ENCODE assay signal across 12 mouse cellular contexts in genomic region chr13:72365534-72366271, GRCm38 (mm10).
DNase-seq lines count a peak whose midpoint lies in the region; ATAC-seq and TF ChIP-seq lines count a peak whose summit lies in the region.
"Had no signal": no experiment of that assay in that cellular context is flagged by ENCODE, and none has a peak within 500 bp of the region (broad histone marks: within the 10 kb centered on the region; RNA-seq: fewer than 3 reads in every experiment).

No protein-coding gene starts in this region.

- no peaks in the 10 kb centered on the region for H3K36me3 ChIP-seq in kidney, postnatal 0 days (ENCODE audit: insufficient read depth, low read length)
- no peaks in the 10 kb centered on the region for H3K36me3 ChIP-seq in embryonic facial prominence, embryonic 14.5 days (ENCODE audit: control insufficient read depth, insufficient read depth, low read length)
- H3K36me3 ChIP-seq in hindbrain, embryonic 13.5 days, result no peaks in the 10 kb centered on the region
- no peaks in the 10 kb centered on the region for H3K36me3 ChIP-seq in midbrain, postnatal 0 days (ENCODE audit: insufficient read depth, low read length)
- H3K36me3 ChIP-seq: G1E had no signal

- no peak overlapping the region for H3K4me3 ChIP-seq in kidney, postnatal 0 days (replicated peaks; ENCODE audit: low read depth, low read length)
- no peak overlapping the region for H3K4me3 ChIP-seq in embryonic facial prominence, embryonic 14.5 days (ENCODE audit: low read depth, low read length)
- H3K4me3 ChIP-seq in hindbrain, embryonic 13.5 days, result peak overlapping the region; percentile 11
- no peak overlapping the region; the same call in 1 of the 2 replicates for H3K4me3 ChIP-seq in midbrain, postnatal 0 days (ENCODE audit: low read depth, low read length)

- peak overlapping the region; percentile 40 for H3K4me2 ChIP-seq in kidney, postnatal 0 days (ENCODE audit: low read length)
- peak overlapping the region; percentile 43 for H3K4me2 ChIP-seq in embryonic facial prominence, embryonic 14.5 days (ENCODE audit: low read depth, low read length)
- H3K4me2 ChIP-seq in hindbrain, embryonic 13.5 days, result peak overlapping the region; percentile 49
- H3K4me2 ChIP-seq in midbrain, postnatal 0 days (ENCODE audit: low read depth, low read length, poor library complexity, severe bottlenecking), result peak overlapping the region; percentile 48

- H3K4me1 ChIP-seq in kidney, postnatal 0 days (replicated peaks; ENCODE audit: insufficient read depth, low read length), result no peaks in the 10 kb centered on the region
- peaks cover 8% of the 10 kb centered on the region; the same call in 1 of the 2 replicates for H3K4me1 ChIP-seq in embryonic facial prominence, embryonic 14.5 days (ENCODE audit: control insufficient read depth, insufficient read depth, low read length)
- peaks cover 15% of the 10 kb centered on the region for H3K4me1 ChIP-seq in hindbrain, embryonic 13.5 days (replicated peaks)
- H3K4me1 ChIP-seq in midbrain, postnatal 0 days (ENCODE audit: insufficient read depth, low read length), result peaks cover 5% of the 10 kb centered on the region

- 4% methylated on average over 24 of the region's 24 CpGs for WGBS in kidney, postnatal 0 days
- WGBS in embryonic facial prominence, embryonic 14.5 days, result 13% methylated on average over 22 of the region's 24 CpGs
- 11% methylated on average over 24 of the region's 24 CpGs for WGBS in hindbrain, embryonic 13.5 days
- WGBS in midbrain, postnatal 0 days, result 19% methylated on average over 24 of the region's 24 CpGs

- H3K9me3 ChIP-seq in kidney, postnatal 0 days (replicated peaks; ENCODE audit: low read length), result no peaks in the 10 kb centered on the region
- H3K9me3 ChIP-seq in embryonic facial prominence, embryonic 14.5 days (ENCODE audit: control insufficient read depth, low read length), result no peaks in the 10 kb centered on the region
- H3K9me3 ChIP-seq in hindbrain, embryonic 13.5 days, result no peaks in the 10 kb centered on the region
- H3K9me3 ChIP-seq in midbrain, postnatal 0 days (ENCODE audit: low read length), result no peaks in the 10 kb centered on the region

- 0 out of 2 replicates have a peak, but pooled peaks cover 3% of the 10 kb centered on the region for H3K27me3 ChIP-seq in kidney, postnatal 0 days (ENCODE audit: insufficient read depth, low read length)
- peaks cover 25% of the 10 kb centered on the region for H3K27me3 ChIP-seq in embryonic facial prominence, embryonic 14.5 days (replicated peaks; ENCODE audit: control insufficient read depth, insufficient read depth, low read length)
- H3K27me3 ChIP-seq in hindbrain, embryonic 13.5 days, result peaks cover 64% of the 10 kb centered on the region
- no peaks in the 10 kb centered on the region; the same call in 1 of the 2 replicates for H3K27me3 ChIP-seq in midbrain, postnatal 0 days (ENCODE audit: insufficient read depth, low read length)

- no peak overlapping the region for H3K9ac ChIP-seq in kidney, postnatal 0 days (ENCODE audit: low read depth, low read length)
- no peak overlapping the region for H3K9ac ChIP-seq in embryonic facial prominence, embryonic 14.5 days (ENCODE audit: low read depth, low read length)
- peak overlapping the region; percentile 40; the same call in 1 of the 2 replicates for H3K9ac ChIP-seq in hindbrain, embryonic 13.5 days
- no peak overlapping the region; the same call in 1 of the 2 replicates for H3K9ac ChIP-seq in midbrain, postnatal 0 days (replicated peaks; ENCODE audit: low read length, poor library complexity, severe bottlenecking)

- DNase-seq in kidney, postnatal 0 days (ENCODE audit: low spot score), result peak; percentile 64
- no peak for DNase-seq in kidney, postnatal 36 days
- peak; percentile 49 for DNase-seq in embryonic facial prominence, embryonic 14.5 days (ENCODE audit: low spot score)
- peak; percentile 33 for DNase-seq in midbrain, postnatal 0 days (ENCODE audit: low spot score)
- DNase-seq in left cerebral cortex, adult 8-10 months (ENCODE audit: low spot score in 2 of 2), result no peak
- DNase-seq in adrenal gland, adult 8-10 months, result no peak
- DNase-seq in urinary bladder, postnatal 14 days (ENCODE audit: low spot score), result no peak
- DNase-seq: adrenal gland, postnatal 36 days; lung, adult 18-20 months; thymus, adult 2 months had no signal

- H3K27ac ChIP-seq in kidney, postnatal 0 days, result no peak overlapping the region
- no peak overlapping the region for H3K27ac ChIP-seq in embryonic facial prominence, embryonic 14.5 days (replicated peaks; ENCODE audit: low read depth, low read length)
- H3K27ac ChIP-seq in hindbrain, embryonic 13.5 days, result peak overlapping the region; percentile 36
- H3K27ac ChIP-seq in midbrain, postnatal 0 days (ENCODE audit: low read depth, low read length), result no peak overlapping the region

- no peak for TF ChIP-seq CTCF in kidney, postnatal 0 days (IDR thresholded peaks at IDR 0.05; ENCODE audit: low read depth)
- TF ChIP-seq CTCF in midbrain, postnatal 0 days (IDR thresholded peaks at IDR 0.05), result no peak

- ATAC-seq in kidney, postnatal 0 days (replicated peaks; ENCODE audit: low FRiP score, low read depth), result peak; percentile 72
- ATAC-seq in embryonic facial prominence, embryonic 14.5 days (ENCODE audit: low read depth), result peak; percentile 81
- ATAC-seq in hindbrain, embryonic 13.5 days (ENCODE audit: low FRiP score), result peak; percentile 88
- 0 out of 2 replicates have a peak, but pooled peaks have one; percentile 36 for ATAC-seq in midbrain, postnatal 0 days (ENCODE audit: low FRiP score)

Comparison
In these comparisons a context has a peak if more than half of its experiments do, and no peak if none do; other contexts are left out.
1. DNase-seq: peak in kidney, postnatal 0 days (single experiment), embryonic facial prominence, embryonic 14.5 days (single experiment) and midbrain, postnatal 0 days (single experiment); none in kidney, postnatal 36 days (0 of 2), left cerebral cortex, adult 8-10 months (0 of 2), adrenal gland, adult 8-10 months (single experiment) and urinary bladder, postnatal 14 days (single experiment).
2. ATAC-seq: peak in every context shown above with its lines; median percentile 88 in hindbrain, embryonic 13.5 days; 81 in embryonic facial prominence, embryonic 14.5 days; 72 in kidney, postnatal 0 days; 36 in midbrain, postnatal 0 days.
3. Peak in every context shown above with its lines, with median percentiles within 50 percentile points of each other: H3K4me2 ChIP-seq.